Mouse (Mus musculus) fat pad, adult 2 months (tissue): ENCODE data around the gene Ankmy1.

ENCODE experiments used
- DNase-seq: peaks from one replicate; pipeline ENCODE4 v3.0.0-alpha.2; 2011; ENCODE audit warnings: low read depth, low spot score; ENCODE audit errors: extremely low read depth

The Ankmy1 gene

GRCm38 (mm10) chr1:92831188-92832001 lies 71.3 kb downstream of the Ankmy1 start, which contains the start of gene Gpc1:
TSS of gene Gpc1 (plus strand) at chr1:92831645.
- no peak for DNase-seq

DNA sequence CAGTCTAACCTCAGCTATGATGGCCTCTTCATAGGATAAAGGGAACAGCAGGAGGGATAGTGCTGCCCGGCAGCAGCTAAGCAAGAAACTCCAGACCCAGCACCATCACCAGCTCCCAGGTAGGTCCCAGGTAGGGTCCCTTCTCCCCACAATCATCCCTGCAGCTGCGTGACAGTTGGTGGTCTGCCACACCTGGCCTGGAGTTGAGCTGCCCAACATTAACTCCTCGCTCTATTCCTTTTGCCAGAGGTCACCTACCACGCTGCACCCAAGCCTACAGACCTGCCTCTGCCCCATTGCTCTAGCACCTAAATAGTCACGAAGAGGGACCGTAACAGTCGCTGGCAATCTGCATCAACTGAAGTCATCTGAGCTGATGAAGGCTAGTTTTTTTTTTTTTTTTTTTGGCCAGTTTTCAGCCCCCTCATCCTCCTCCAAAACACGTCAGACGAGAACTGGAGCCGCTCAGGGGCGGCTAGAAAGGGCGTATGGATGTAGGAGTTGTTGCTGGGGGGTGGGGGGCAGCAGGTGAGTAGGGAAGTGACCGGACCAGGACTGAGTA lies 72.0 kb downstream of the Ankmy1 start:
- DNase-seq = no peak

DNA sequence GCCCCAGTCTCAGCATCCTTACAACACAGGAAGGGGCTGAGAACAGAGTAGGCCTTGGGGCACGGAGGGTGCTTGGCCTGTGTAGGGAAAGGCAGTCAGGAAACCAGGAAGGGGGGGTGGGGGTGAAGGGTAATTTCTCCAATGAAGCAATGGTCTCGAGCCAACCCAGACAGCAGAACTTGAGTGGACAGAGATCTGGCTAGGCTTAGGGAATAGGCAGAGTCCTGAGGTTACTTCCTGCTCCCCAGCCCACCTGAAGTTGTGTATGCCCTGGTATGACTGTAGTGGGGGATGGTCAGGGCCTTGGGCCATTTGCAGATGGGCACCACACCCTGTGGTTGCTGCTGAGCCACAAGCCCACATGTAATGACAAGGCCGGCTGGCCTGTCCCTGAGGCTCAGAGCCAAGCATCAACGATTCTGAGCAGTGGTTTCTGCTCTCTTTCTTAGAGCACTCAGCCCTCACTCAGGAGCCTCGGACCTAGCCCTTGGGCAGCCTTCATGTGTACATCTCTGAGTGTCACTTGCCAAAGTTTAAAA lies 86.9 kb downstream of the Ankmy1 start:
- no peak for DNase-seq

- no peak for DNase-seq
These were observed 87.6 kb downstream of the Ankmy1 start for GRCm38 (mm10) chr1:92815100-92815499.

DNA sequence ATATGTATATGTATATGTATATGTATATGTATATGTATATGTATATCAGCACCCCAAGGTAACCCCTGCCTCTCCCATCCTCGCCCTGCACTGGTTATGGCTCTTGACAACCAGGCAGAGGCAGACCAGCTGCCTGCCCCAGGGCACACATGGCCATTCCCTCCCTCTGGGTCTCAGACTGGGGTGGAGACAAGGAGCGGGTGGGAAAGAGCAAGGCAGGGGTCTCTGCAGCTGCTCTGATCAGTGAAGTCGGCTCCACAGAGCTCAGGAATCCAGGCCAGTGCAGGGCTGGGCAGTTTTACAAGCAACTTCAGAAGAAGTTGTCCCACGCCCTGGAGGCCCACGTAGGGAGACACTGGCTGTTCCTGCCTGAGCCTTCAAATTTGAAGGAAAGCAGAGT lies 88.4 kb downstream of the Ankmy1 start:
- DNase-seq = no peak
